ENCODE assay signal across 8 mouse cellular contexts in genomic region chr6:31155857-31156256, GRCm38 (mm10).
DNase-seq lines count a peak whose midpoint lies in the region; ATAC-seq and TF ChIP-seq lines count a peak whose summit lies in the region.

No protein-coding gene starts in this region.

- peaks cover 18% of the 10 kb centered on the region for H3K4me1 ChIP-seq in heart, adult 2 months (ENCODE audit: control insufficient read depth, insufficient read depth, low read length)
- peaks cover 4% of the 10 kb centered on the region; the same call in 1 of the 2 replicates for H3K4me1 ChIP-seq in embryonic facial prominence, embryonic 14.5 days (ENCODE audit: control insufficient read depth, insufficient read depth, low read length)
- peaks cover 10% of the 10 kb centered on the region; the same call in 1 of the 2 replicates for H3K4me1 ChIP-seq in lung, embryonic 14.5 days (ENCODE audit: insufficient read depth)
- H3K4me1 ChIP-seq in stomach, postnatal 0 days (replicated peaks; ENCODE audit: control insufficient read depth, insufficient read depth), result no peaks in the 10 kb centered on the region

- intact Hi-C loops in heart, adult 2 months (cut with DNase I), result loop anchor here (5.0 kb wide), 1 partner anchor 79 kb away; no protein-coding TSS in a partner anchor
- intact Hi-C loops in heart, postnatal 25 days (cut with DNase I), result loop anchor here (2.0 kb wide), 1 partner anchor 79 kb away; no protein-coding TSS in a partner anchor

- ATAC-seq in embryonic facial prominence, embryonic 14.5 days (ENCODE audit: low read depth), result 0 out of 2 replicates have a peak, but pooled peaks have one; percentile 8
- ATAC-seq in lung, embryonic 14.5 days (ENCODE audit: insufficient read depth), result no peak
- no peak for ATAC-seq in stomach, postnatal 0 days (ENCODE audit: low FRiP score, low TSS enrichment)

- H3K27ac ChIP-seq in heart, adult 2 months, result no peak overlapping the region; the same call in 1 of the 2 replicates
- no peak overlapping the region for H3K27ac ChIP-seq in embryonic facial prominence, embryonic 14.5 days (replicated peaks; ENCODE audit: low read depth, low read length)
- H3K27ac ChIP-seq in lung, embryonic 14.5 days (ENCODE audit: low read depth), result no peak overlapping the region
- H3K27ac ChIP-seq in stomach, postnatal 0 days (replicated peaks), result no peak overlapping the region

- no peaks in the 10 kb centered on the region for H3K27me3 ChIP-seq in heart, adult 2 months (ENCODE audit: control insufficient read depth, insufficient read depth, low read length)
- no peaks in the 10 kb centered on the region for H3K27me3 ChIP-seq in embryonic facial prominence, embryonic 14.5 days (replicated peaks; ENCODE audit: control insufficient read depth, insufficient read depth, low read length)
- no peaks in the 10 kb centered on the region for H3K27me3 ChIP-seq in lung, embryonic 14.5 days (ENCODE audit: insufficient read depth, low read length)
- H3K27me3 ChIP-seq in stomach, postnatal 0 days (ENCODE audit: control insufficient read depth, insufficient read depth, low read length), result no peaks in the 10 kb centered on the region

- TF ChIP-seq POLR2A in heart, adult 2 months (IDR thresholded peaks at IDR 0.05; ENCODE audit: insufficient read depth, low read depth, low read length), result no peak

- TF ChIP-seq CTCF in heart, adult 2 months (IDR thresholded peaks at IDR 0.05), result peak; percentile 72
- TF ChIP-seq CTCF in lung, embryonic 14.5 days (IDR thresholded peaks at IDR 0.05; ENCODE audit: low read depth), result peak; percentile 75
- TF ChIP-seq CTCF in stomach, postnatal 0 days (IDR thresholded peaks at IDR 0.05; ENCODE audit: low read depth), result peak; percentile 79

- H3K4me2 ChIP-seq in embryonic facial prominence, embryonic 14.5 days (ENCODE audit: low read depth, low read length), result no peak overlapping the region
- no peak overlapping the region for H3K4me2 ChIP-seq in lung, embryonic 14.5 days
- no peak overlapping the region for H3K4me2 ChIP-seq in stomach, postnatal 0 days (replicated peaks; ENCODE audit: low read depth)

- no peaks in the 10 kb centered on the region for H3K9me3 ChIP-seq in embryonic facial prominence, embryonic 14.5 days (ENCODE audit: control insufficient read depth, low read length)
- no peaks in the 10 kb centered on the region for H3K9me3 ChIP-seq in lung, embryonic 14.5 days (ENCODE audit: low read depth, low read length)
- H3K9me3 ChIP-seq in stomach, postnatal 0 days (ENCODE audit: control insufficient read depth, low read length), result no peaks in the 10 kb centered on the region

- H3K4me3 ChIP-seq in heart, adult 2 months, result no peak overlapping the region
- no peak overlapping the region for H3K4me3 ChIP-seq in embryonic facial prominence, embryonic 14.5 days (ENCODE audit: low read depth, low read length)
- H3K4me3 ChIP-seq in lung, embryonic 14.5 days (ENCODE audit: low read depth, low read length), result no peak overlapping the region
- H3K4me3 ChIP-seq in stomach, postnatal 0 days (ENCODE audit: low read depth, low read length), result no peak overlapping the region

- H3K79me2 ChIP-seq in heart, adult 2 months (replicated peaks; ENCODE audit: control insufficient read depth, insufficient read depth, low read length), result peaks cover 3% of the 10 kb centered on the region

- 27% methylated on average over 5 of the region's 5 CpGs for WGBS in heart, adult 2 months
- WGBS in embryonic facial prominence, embryonic 14.5 days, result 23% methylated on average over 5 of the region's 5 CpGs
- 19% methylated on average over 5 of the region's 5 CpGs for WGBS in lung, embryonic 14.5 days
- 20% methylated on average over 5 of the region's 5 CpGs for WGBS in stomach, postnatal 0 days

- peak in 1 of 2 experiments; percentile 55 for DNase-seq in heart, adult 2 months
- DNase-seq in heart, postnatal 25 days (ENCODE audit: low spot score), result no peak
- DNase-seq in 3134 (ENCODE audit: extremely low read depth, insufficient read length, low spot score), result peak; percentile 49
- peak; percentile 20 for DNase-seq in T-cell, adult 2 months (ENCODE audit: low spot score)
- DNase-seq in embryonic facial prominence, embryonic 14.5 days (ENCODE audit: low spot score), result peak; percentile 54
- DNase-seq in kidney, adult 9 months, result peak; percentile 65
- peak; percentile 52 for DNase-seq in lung, embryonic 14.5 days
- peak; percentile 54 for DNase-seq in stomach, postnatal 0 days (ENCODE audit: low spot score)

- no peak for TF ChIP-seq EP300 in heart, adult 2 months (IDR thresholded peaks at IDR 0.05; ENCODE audit: insufficient read depth, low read depth, low read length)
- no peak for TF ChIP-seq EP300 in stomach, postnatal 0 days (optimal IDR thresholded peaks at IDR 0.05)

- H3K9ac ChIP-seq in heart, adult 2 months (ENCODE audit: low read depth, low read length), result no peak overlapping the region
- H3K9ac ChIP-seq in embryonic facial prominence, embryonic 14.5 days (ENCODE audit: low read depth, low read length), result no peak overlapping the region
- no peak overlapping the region for H3K9ac ChIP-seq in lung, embryonic 14.5 days
- no peak overlapping the region for H3K9ac ChIP-seq in stomach, postnatal 0 days (ENCODE audit: low read length)

- H3K36me3 ChIP-seq in heart, adult 2 months (ENCODE audit: control insufficient read depth, insufficient read depth, low read length), result peaks cover 25% of the 10 kb centered on the region
- H3K36me3 ChIP-seq in embryonic facial prominence, embryonic 14.5 days (ENCODE audit: control insufficient read depth, insufficient read depth, low read length), result no peaks in the 10 kb centered on the region
- H3K36me3 ChIP-seq in lung, embryonic 14.5 days (ENCODE audit: insufficient read depth), result no peaks in the 10 kb centered on the region
- no peaks in the 10 kb centered on the region for H3K36me3 ChIP-seq in stomach, postnatal 0 days (ENCODE audit: control insufficient read depth, insufficient read depth, low read length)
